Mouse (Mus musculus): ENCODE measurements around the gene Stk24.

The Stk24 gene

DNA sequence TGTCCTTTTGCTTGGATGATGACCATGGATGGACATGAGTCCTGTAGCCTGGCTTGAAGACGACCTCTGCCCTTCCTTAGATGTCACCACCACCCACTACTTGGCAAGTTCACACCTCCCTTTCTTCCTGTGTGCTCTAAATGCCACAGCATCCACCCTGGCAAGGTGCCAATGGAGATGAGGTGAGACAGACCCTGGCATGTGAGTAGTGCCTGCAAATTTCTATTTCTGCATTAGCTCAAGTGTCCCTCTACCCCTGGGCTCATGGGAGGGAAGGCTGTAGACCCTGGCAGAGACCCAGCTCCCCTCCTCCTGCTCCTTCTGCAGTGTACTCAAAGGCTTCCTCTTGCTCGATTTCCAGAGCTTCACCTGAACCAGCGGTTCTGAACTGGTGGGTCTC lies 64.9 kb downstream of the Stk24 start:
- DNase-seq (ENCODE audit: low read depth) = peak; percentile 45

DNA sequence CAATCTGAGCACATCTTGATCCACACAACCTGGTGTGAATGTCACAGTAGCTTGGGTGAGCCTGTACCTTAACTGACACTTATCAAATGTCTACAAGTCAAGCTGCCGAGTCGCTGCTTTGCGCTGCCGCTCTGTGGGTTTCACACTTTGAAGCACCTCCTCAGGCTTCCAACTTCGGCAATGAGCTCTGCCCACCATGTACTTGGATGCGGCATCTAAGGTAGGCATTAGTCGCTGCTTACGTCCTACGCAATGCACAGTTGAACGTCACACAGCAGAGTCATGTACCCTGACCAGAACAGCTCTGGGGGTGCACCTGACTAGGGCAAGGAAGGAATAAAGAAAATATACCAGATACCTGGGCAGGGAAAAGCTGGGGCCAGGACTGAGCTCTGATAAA lies 66.5 kb downstream of the Stk24 start:
- no peak for DNase-seq (ENCODE audit: low read depth)

DNA sequence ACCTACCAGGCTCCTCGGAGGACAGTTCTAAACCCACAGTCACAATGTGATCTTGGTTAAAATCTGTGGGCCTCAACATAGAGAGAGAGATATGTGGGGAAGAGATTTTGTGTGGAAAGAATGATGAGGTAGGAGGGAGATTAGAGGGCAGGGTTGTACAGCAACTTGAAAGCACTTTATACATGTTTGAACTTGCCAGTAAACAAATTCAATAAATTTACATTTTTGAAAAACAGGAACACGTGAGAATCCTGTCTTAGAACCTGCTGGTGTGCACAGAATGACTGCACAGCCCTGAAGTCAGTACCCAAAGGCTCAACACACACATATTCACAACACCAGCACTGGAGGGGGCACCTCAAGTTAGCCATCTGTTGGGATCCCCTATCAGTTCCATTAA lies 68.7 kb downstream of the Stk24 start:
- DNase-seq (ENCODE audit: low read depth) = no peak

DNA sequence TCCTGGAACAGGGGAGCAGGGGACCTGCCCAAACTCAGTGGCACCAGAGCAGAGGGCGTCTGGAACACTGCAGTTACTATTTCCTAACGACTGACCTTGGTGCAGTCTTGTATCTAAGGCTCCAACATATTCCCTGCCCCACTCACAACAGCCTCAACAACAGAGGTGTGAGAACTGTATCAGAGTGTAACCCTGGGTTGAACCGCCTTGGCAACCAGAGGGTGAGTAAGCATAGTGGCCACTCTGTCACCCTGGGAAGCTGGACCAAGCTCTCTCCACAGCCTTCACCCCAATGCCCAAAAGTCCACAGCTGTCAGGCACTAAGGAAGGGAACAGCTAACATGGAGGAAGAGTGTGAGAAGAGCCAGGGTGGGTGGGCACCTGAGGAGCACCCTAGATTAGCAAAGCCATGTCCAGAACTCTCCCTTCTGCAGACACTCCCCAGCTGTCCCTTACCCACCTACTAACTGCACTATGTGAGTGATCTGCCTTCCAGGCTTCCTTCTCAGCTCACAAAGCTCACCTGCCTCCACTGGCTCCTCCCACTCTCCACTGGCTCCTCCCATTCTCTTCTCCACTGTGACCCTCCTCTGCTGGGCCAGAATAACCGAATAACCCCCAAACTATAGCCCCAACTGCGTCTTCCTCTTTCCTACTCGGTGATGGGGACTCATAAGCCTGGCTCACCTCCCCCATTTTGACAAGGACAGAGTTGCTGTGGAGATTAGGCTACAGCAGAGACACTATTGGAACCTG lies 69.3 kb downstream of the Stk24 start:
- no peak for DNase-seq (ENCODE audit: low read depth)

DNA sequence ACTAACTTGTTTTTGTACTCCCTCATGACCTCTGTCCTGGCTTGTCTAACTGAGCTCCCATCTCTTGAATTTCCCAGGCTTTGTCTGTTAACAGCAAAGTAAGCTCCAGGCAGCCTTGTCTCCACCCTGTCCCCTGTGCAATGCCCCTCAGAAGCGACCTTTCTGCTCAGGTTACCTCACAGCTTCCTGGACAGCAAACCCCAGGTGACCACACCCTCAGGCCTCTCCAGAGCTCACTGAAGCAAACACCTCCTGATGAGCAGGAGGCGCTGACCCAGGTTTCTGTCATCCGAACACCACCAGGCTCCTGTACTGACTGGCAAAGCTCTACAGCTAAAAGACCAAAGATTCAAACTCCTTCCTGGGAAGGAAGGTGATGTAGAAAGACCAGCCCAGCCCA lies 69.9 kb downstream of the Stk24 start:
- no peak for DNase-seq (ENCODE audit: low read depth)

DNA sequence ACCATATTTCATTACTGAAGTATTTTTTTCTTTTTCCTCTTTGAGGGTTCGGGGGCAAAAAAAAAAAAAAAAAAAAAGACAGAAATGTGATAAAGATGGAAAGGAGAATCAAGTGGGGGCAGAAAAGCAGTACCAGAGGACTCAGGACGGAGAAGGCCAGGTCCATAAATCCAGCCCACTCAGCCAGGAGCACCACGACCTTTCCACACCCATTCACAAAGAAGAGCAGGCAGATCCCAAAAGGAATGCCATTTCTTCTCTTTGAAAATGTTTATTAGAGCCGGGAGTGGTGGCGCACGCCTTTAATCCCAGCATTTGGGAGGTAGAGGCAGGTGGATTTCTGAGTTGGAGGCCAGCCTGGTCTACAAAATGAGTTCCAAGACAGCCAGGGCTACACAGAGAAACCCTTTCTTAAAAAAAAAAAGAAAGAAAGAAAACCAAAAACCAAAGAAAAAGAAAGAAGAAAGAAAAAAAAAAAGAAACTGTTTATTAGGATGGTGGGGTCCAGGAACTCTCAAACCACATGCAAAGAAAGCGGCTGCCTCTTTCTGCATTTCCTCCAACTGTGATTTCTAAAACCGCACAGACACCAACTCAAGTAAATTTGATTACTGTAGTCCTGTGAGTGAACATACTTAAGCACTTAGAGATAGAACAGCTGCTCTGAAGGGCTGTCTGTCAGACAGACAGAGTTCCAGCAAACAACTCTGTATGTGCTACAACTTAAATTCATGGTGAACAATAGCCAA lies 74.3 kb downstream of the Stk24 start:
- DNase-seq (ENCODE audit: low read depth) = no peak

DNA sequence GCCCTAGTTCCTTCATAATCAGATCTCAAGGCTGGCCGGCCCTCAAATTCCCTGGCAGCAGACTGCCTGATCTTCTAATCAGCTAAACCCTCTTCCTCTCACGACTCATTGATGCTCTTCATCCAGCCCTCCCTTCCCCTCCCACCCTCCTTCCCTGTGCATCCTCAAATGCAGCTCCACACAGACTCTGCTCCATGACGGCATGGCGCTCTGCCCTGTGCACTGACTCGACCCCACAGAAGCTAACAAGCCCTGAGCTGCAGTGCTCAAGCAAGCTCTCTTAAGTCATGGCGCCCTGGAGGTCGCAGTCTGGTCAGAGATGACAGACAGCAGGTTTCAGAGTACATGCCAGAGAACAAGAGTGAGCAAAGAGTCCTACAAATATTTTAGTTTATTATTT lies 75.3 kb downstream of the Stk24 start:
- no peak for DNase-seq (ENCODE audit: low read depth)

DNA sequence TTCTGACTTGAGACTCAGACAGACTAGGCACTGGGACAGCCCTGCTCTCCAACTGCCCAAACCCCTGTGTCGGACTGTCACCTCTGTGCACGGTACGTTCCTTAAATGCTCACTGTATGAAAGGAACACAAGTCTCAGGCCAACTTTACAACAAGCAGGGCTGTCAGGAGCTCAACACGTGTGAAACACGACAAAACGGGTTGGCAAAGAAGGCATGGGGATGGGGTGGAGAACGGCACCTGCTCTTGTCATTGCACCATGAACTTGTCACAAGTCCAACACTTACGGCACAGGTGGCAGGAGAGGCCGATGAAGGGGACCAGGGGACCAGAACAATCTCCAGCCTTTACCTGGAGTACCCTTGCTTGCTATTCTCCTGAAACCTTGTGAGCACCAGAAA lies 80.7 kb downstream of the Stk24 start:
- DNase-seq (ENCODE audit: low read depth) = no peak

DNA sequence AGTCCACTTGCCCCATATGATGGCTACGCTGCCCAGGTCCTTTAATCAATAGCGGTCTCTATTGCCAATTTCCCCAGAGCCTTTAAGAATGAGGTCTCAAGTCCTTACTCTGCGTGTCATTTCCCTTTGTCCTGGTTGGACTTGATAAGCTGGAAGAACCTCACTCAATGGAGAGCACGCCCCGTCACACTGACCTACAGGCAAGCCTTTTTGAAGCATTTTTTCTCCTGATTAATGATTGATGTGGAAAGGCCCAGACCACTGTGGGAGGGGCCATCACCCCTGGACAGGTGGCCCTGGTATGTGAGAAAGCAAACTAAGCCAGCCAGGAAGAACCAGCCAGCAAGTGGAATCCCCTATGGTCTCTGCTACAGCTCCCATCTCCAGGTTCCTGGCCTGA lies 81.3 kb downstream of the Stk24 start:
- no peak for DNase-seq (ENCODE audit: low read depth)

DNA sequence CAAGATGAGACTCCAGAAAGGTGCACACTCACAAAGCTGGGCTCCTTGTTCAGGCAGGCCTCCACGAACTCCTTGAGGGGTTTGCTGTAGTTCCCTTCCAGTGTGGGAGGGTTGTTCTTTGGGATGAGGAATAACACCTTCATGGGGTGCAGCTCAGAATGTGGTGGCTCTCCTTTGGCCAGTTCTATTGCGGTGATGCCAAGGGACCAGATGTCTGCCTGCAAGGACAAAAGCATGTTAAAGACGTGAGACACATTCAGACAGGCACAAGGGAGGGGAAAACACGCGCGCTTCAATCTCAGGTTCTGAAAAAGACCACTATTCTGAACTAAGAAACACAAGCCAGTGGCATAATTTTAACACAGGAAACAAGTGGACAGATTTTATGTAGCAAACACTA lies 82.7 kb downstream of the Stk24 start:
- DNase-seq (ENCODE audit: low read depth) = no peak

DNA sequence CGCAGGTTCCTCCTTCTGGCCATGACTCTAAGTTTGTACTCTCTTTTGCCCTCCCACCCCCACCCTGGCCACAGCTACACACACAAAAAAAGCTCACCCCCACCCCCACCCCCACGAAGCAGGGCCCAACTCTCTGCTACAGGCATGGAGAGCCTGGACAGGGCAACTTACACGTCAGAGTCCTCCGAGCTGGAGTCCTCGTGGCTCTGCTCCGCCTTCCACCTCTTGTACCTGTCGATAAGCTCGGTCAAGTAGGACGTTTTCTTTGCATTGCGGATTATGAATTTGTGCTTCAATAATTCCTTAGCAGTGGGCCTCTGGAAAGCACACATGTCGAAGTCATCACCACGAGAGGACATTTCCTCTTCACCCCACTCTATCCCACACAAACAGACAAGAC lies 85.3 kb downstream of the Stk24 start:
- no peak for DNase-seq (ENCODE audit: low read depth)

DNA sequence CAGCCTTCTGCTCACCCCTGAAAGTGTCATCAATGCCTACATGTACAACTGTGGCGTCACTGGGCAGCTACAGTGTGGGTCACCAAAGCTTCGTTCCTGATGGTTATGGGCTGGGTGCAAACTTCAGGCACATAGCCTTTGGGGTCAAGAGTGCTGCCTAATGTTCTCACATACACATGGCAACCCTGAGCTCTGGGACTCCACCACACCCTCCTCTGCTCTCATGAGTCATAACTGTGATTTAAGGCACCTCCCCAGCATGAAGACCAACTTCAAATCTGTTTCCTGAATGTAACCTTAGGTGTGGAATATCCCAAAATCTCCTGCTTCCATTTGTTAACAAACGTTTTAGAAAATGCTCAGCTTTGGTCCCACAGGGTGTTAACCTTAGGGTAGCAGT lies 87.4 kb downstream of the Stk24 start:
- no peak for DNase-seq (ENCODE audit: low read depth)

DNA sequence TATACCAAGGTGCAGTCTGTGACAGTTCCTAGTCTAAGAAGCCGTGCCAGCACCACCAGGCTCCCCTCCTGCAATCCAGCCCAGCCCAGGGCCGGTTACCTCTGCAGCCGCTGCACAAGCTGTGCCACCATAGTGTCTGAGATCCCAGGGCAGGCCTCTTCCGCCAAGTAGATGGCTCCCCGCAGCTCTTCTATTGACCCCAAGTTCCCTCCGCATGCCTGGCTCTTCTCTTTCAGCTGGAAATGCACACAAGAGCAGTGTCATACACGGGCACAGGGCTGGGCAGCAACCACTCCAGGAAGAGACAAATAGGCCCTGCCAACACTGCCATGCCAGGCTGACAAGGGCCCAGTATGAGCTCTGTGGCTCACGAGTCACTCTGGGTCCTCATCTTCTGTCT lies 87.9 kb downstream of the Stk24 start:
- DNase-seq (ENCODE audit: low read depth) = no peak

DNA sequence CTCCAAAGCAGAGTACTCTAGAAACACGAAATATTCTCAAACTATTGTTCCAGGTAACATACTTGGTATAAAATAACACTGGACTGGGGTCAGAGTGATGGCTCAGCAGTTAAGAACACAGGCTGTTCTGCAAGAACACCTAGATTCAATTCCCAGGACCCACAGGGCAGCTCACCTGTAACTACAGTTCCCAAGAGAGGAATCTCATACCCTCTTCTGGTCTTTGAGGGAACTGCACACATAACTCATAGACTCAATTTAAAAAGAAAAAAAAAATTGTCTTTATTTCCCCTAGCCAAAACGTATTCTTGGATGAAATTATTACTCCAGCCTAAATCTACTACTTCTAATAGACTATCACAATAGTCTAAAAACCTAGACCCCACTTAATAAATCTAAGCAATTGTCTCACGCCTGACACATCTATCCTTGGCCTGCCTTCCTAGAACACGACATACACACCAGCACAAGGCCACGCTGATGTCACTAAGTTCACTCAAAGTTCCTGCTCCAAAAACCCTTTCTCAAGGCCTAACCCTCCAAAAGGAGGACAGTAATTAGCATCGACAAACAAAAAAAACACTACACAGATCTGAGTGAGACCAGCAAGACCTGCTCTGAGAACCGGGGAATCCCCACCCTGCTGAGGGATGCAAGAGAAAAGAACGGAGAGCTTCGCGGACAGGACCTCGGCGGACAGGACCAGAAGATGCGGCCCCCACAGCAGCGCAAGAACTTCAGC lies 94.3 kb downstream of the Stk24 start:
- DNase-seq (ENCODE audit: low read depth) = no peak

DNA sequence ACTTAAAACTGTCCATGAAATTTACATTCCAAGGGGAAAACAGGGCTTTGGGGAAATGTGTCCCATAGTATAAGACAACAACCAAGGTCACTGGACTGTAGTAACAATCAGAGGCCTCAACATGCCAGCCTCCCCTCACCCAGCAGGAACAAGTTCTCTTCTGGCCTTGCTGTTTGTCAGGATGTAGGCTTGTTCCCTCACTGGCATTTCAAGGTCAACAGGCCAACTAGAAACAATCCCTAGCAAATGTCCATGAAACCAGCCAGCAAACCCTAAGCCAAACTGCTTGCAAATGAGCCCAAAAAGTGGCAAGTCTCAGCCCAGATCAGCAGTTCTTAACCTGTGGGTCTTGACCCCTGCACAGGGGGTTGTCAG lies 98.5 kb downstream of the Stk24 start:
- DNase-seq (ENCODE audit: low read depth) = peak; percentile 63

DNA sequence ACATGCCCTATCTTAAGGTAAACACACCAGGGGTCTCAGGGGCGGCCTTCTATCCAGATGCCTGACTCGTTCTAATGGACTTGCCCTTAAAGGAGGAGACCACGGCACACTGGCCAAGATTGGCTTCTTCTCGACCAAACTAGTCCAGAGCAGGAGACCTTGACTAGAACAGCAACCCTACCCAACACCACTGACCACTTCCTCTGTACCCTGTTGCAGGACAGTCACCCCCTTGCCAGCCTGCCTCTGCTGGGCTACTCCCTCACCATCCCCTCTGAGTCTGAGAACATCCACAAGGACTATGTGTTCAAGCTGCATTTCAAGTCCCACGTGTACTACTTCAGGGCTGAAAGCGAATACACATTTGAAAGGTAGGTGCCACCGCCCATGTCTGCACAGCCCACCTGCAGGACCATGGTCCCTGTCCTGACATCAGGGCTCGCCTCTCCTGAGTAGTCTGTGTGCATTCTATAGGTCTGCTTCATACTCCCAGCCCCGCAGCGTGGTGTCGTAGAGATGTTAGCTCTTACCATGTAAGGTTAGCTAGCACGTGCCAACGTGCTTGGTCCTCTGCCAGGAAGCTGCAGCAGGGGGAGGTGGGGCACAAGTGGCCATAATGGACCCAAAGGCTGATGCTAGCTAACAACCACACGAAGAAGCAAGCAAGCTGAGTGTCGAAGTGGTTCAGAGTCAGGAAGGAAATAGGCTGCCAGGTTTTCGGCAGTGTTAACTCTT lies 99.0 kb downstream of the Stk24 start:
- peak; percentile 76 for DNase-seq (ENCODE audit: low read depth)

DNA sequence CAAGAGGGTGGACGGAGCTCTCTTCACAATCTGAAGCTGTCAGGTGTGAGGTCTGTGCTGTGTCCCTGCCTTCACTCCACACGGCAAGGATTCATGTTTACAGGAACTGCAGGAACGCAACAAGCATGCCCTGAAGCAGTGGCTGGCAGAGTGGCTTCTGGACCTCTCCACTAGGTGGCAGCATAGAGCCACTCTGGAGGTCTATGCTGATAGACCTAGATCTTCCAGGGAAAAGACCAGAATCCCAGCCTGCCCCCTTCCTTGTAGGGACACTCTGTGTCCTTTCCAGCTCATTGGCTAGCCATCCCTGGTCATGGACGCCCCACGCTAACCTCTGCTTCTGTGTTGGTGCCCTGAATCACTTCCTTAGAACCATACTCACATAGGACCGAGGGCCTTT lies 100.7 kb downstream of the Stk24 start:
- DNase-seq (ENCODE audit: low read depth) = peak; percentile 71

DNA sequence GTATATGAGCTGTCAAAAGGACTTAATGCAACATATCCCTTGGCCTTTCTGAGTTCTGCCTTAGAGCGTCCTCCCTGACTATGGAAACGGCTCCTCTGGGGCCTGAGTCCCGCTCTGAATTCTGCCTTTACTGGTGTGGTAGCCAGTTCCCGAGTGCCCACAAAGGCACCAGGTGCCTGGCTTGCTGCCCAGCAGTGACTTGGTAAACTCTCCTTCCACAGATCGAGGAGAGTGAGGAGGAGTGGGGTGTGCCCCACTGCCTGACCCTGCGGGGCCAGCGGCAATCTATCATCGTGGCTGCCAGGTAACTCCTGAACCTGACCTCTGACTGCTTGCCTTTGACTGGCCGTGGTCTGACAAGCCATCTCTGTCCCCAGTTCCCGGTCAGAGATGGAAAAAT lies 103.8 kb downstream of the Stk24 start:
- DNase-seq (ENCODE audit: low read depth) = no peak

DNA sequence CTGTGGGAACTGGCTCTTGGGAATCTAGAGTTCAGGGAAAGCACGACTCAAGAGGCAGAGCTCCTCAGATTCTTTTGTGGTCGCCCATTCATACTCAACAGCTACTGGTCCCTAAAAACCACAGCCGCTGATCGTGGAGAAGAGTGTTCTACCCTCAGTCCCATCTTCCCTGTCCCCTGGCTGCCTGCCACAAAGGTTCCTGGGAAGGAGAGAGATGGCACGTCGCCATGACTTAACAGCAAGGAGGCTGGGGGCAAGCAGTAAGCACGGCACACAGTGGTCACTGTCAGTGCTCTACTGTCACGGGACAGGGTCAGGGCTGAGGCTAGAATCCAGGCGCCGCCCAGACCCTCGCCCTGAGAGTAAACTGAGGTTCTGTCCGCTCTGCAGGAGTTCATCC lies 104.8 kb downstream of the Stk24 start:
- DNase-seq (ENCODE audit: low read depth) = no peak

DNA sequence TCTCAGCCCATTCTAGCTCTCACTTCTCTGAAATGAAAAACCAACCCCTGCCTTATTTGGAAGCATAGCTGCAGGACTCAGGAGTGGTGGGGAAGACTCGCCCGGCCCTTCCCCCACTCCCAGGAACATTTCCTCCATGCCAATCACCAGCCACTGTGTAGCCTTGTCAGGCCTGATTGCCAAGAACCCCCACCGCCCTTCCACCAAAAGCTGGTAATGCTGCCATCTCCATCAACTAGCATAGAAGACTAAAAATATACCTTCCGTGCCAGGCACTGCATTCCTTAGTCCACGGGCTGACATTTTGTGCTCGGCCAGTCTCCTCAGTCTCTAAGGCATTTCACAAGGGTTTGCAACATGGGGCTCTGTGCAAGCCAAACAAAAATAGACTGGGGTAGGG lies 109.3 kb downstream of the Stk24 start:
- no peak for DNase-seq (ENCODE audit: low read depth)

DNA sequence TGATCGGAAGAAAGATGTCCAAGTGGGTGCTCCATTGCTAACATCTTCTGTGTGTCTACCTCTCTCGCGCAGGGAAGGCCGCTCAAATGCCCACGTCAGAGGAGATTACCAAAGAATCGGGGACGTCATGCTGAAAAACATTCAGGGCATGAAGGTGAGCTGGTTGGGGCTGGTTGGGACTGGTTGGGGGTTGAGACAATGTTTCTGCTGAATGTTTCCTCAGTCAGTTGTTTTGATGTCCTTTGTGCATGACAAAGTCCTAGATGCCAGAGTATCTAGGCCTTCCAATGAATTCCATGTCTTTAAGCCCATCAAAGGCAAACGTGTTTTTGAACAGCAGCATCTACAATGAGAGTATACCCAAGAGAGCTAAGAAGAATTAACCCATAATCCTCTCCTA lies 112.0 kb downstream of the Stk24 start:
- DNase-seq (ENCODE audit: low read depth) = no peak

DNA sequence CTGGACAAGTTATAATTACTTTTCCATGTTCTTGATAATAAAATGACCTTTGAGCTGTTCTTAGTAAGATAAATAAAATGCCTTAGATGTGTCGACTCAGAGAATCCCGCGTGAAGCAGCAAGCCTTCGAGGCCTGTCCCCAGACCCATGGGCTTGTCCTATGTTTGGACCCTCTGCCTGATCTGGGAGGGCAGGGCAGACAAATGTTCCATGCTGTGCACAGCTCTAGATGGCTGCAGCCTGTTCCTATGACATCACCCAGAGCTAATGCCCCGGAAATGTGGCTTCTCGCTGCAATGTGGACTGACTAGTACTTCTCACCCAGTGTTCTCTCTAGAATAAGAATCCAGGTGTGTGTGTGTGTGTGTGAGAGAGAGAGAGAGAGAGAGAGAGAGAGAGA lies 115.4 kb downstream of the Stk24 start:
- no peak for DNase-seq (ENCODE audit: low read depth)

DNA sequence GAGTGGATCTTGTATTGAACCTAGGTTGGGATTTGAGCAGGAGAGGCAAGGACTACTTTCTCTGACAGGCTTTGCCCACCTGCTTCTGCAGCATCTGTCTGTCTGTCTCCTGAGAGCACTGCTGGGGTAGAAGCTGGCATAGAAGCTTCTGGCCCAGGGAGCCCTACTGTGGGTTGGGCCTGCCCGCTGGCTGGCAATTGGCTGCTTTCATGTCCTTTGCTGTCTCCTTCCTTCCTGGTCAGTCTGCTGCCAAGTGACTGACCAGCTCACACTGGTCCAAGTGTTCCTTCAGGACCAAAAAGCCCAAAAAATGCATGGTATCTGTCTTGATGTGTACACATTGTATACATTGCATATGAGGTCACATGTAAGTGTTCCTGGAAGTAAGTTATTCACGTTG lies 115.9 kb downstream of the Stk24 start:
- DNase-seq (ENCODE audit: low read depth) = no peak

Data from 416B (cell line).